Mouse (Mus musculus): ENCODE data around the gene Msl2. TPM values are rescaled to one million over a fixed set of nuclear protein-coding genes. Genes with fewer than 3 reads are reported as not detected.

Msl2 gene
- polyA plus RNA-seq (2017; shearing (Covaris generic)) = 10 to 100 TPM; 50.5 to 59.5 TPM

GRCm38 (mm10) chr9:101073987-101074331, at the start of gene Msl2:
Gene Msl2 (plus strand): TSS chr9:101074101.

GRCm38 (mm10) chr9:101034448-101035098, 39.3 kb upstream of the Msl2 start, which contains the start of gene Pccb:
Gene Pccb (minus strand): TSS chr9:101034898.

Other genes starting within 250 kb of the Msl2 start
- 1 to 10 TPM; 4.5 to 7.1 TPM for gene Pccb, start 39.2 kb upstream of the Msl2 start, polyA plus RNA-seq (2017; shearing (Covaris generic))
- 1 to 10 TPM in 1 of 2 experiments, under 1 TPM in 1; 0.69 to 3.9 TPM for gene Ppp2r3a, start 177.7 kb downstream of the Msl2 start, polyA plus RNA-seq (2017; shearing (Covaris generic))

All from activated CD4-positive, CD25-positive, alpha-beta regulatory T cell (primary cell).